In the genomic region with DNA sequence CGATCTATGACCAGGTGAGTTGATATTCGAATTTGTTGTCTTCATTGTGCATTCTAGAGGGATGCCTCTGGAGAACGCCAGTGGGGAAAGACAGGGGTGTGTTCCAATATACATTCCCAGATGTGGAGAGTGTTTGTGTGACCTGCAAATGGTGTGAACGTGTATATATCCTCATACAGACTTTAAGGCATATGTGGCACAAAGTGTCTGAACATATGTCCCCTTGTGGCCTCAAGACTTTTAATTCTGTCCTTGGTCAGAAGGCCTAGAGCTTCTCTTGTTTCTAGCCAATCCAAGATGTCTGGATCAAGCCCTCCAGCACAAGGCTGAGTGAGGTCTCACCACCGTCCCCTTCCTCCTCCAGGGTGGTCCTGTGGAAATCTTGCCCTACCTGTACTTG, we compare ENCODE assay signal across 9 mouse cellular contexts. TPM values are rescaled to one million over a fixed set of nuclear protein-coding genes. Genes with fewer than 3 reads are reported as not detected.
DNase-seq lines count a peak whose midpoint lies in the region; ATAC-seq and TF ChIP-seq lines count a peak whose summit lies in the region.
"Had no signal": no experiment of that assay in that cellular context is flagged by ENCODE, and none has a peak within 500 bp of the region (broad histone marks: within the 10 kb centered on the region; RNA-seq: fewer than 3 reads in every experiment).

No protein-coding gene starts in this region.

- H3K4me2 ChIP-seq in lung, embryonic 16.5 days (ENCODE audit: low read depth, low read length): peak overlapping the region; percentile 84
- H3K4me2 ChIP-seq in intestine, postnatal 0 days (replicated peaks; ENCODE audit: low read depth): peak overlapping the region; percentile 90
- peak overlapping the region; percentile 94 for H3K4me2 ChIP-seq in neural tube, embryonic 15.5 days

- ATAC-seq in lung, embryonic 16.5 days (ENCODE audit: low read depth): no peak
- ATAC-seq in intestine, postnatal 0 days: no peak
- ATAC-seq in neural tube, embryonic 15.5 days (ENCODE audit: low FRiP score): no peak

- TF ChIP-seq CTCF in embryonic fibroblast, embryonic 13.5 days (IDR thresholded peaks at IDR 0.05; ENCODE audit: borderline replicate concordance, insufficient read depth, low read length): no peak
- no peak for TF ChIP-seq CTCF in intestine, postnatal 0 days (IDR thresholded peaks at IDR 0.05; ENCODE audit: low read depth)

- intact Hi-C loops in left cerebral cortex, postnatal 14 days (cut with DNase I): no loop called here

- H3K4me1 ChIP-seq in lung, embryonic 16.5 days (replicated peaks; ENCODE audit: control insufficient read depth, insufficient read depth, low read length): peaks cover 3% of the 10 kb centered on the region; the same call in 1 of the 2 replicates
- H3K4me1 ChIP-seq in embryonic fibroblast, embryonic 13.5 days (ENCODE audit: control insufficient read depth, insufficient read depth, low read length): no peaks in the 10 kb centered on the region
- no peaks in the 10 kb centered on the region; the same call in 1 of the 2 replicates for H3K4me1 ChIP-seq in intestine, postnatal 0 days (replicated peaks; ENCODE audit: control insufficient read depth, insufficient read depth, low read length)
- peaks cover 16% of the 10 kb centered on the region for H3K4me1 ChIP-seq in neural tube, embryonic 15.5 days

- H3K9me3 ChIP-seq in lung, embryonic 16.5 days (ENCODE audit: control insufficient read depth, low read length): no peaks in the 10 kb centered on the region
- no peaks in the 10 kb centered on the region for H3K9me3 ChIP-seq in intestine, postnatal 0 days (ENCODE audit: control insufficient read depth)
- H3K9me3 ChIP-seq in neural tube, embryonic 15.5 days (replicated peaks): no peaks in the 10 kb centered on the region

- no peak for TF ChIP-seq POLR2A in embryonic fibroblast, embryonic 13.5 days (IDR thresholded peaks at IDR 0.05; ENCODE audit: low read depth, low read length)

- H3K27ac ChIP-seq in lung, embryonic 16.5 days (ENCODE audit: low read length): no peak overlapping the region
- H3K27ac ChIP-seq in embryonic fibroblast, embryonic 13.5 days (ENCODE audit: insufficient read depth, low read length): no peak overlapping the region
- no peak overlapping the region for H3K27ac ChIP-seq in intestine, postnatal 0 days (ENCODE audit: low read depth, low read length)
- H3K27ac ChIP-seq in neural tube, embryonic 15.5 days (replicated peaks): no peak overlapping the region

- WGBS in lung, embryonic 16.5 days: 33% methylated on average over 5 of the region's 5 CpGs
- WGBS in intestine, postnatal 0 days: 46% methylated on average over 5 of the region's 5 CpGs
- 57% methylated on average over 5 of the region's 5 CpGs for WGBS in neural tube, embryonic 15.5 days

- peak overlapping the region; percentile 56 for H3K4me3 ChIP-seq in lung, embryonic 16.5 days (ENCODE audit: low read length)
- H3K4me3 ChIP-seq in embryonic fibroblast, embryonic 13.5 days (ENCODE audit: insufficient read depth, low read length): peak overlapping the region; percentile 45; the same call in 1 of the 2 replicates
- H3K4me3 ChIP-seq in intestine, postnatal 0 days (ENCODE audit: low read depth, low read length): peak overlapping the region; percentile 56
- peak overlapping the region; percentile 59 for H3K4me3 ChIP-seq in neural tube, embryonic 15.5 days (replicated peaks)

- no peaks in the 10 kb centered on the region for H3K36me3 ChIP-seq in lung, embryonic 16.5 days (ENCODE audit: control insufficient read depth, insufficient read depth, low read length)
- H3K36me3 ChIP-seq in intestine, postnatal 0 days (ENCODE audit: control insufficient read depth, insufficient read depth): no peaks in the 10 kb centered on the region
- H3K36me3 ChIP-seq in neural tube, embryonic 15.5 days: no peaks in the 10 kb centered on the region

- peak overlapping the region; percentile 66 for H3K9ac ChIP-seq in lung, embryonic 16.5 days (ENCODE audit: low read length)
- H3K9ac ChIP-seq in intestine, postnatal 0 days (ENCODE audit: low read depth, low read length): no peak overlapping the region
- peak overlapping the region; percentile 65 for H3K9ac ChIP-seq in neural tube, embryonic 15.5 days (replicated peaks)

- peaks cover 15% of the 10 kb centered on the region for H3K27me3 ChIP-seq in lung, embryonic 16.5 days (ENCODE audit: control insufficient read depth, insufficient read depth, low read depth, low read length)
- H3K27me3 ChIP-seq in intestine, postnatal 0 days (replicated peaks; ENCODE audit: control insufficient read depth, insufficient read depth, low read length): peaks cover 16% of the 10 kb centered on the region
- peaks cover 39% of the 10 kb centered on the region for H3K27me3 ChIP-seq in neural tube, embryonic 15.5 days (replicated peaks)

- DNase-seq in lung, postnatal 4 days: no peak
- no peak for DNase-seq in left cerebral cortex, postnatal 14 days (ENCODE audit: low spot score in 2 of 2)
- no peak for DNase-seq in left cerebral cortex, adult 18-20 months (ENCODE audit: low spot score in 2 of 2)
- DNase-seq in cerebellum, postnatal 25 days: no peak

RNA-seq across cellular contexts. Expression of gene Dusp2, which starts 0.9 kb away (rescaled TPM):
- 6.1 and 6.2 TPM in 2 replicates for polyA plus RNA-seq in lung, embryonic 16.5 days (2015; fragmentation: Nextera tagmentation; extraction: Ambion mirVana)
- not detected in 2 replicates for polyA plus RNA-seq in embryonic fibroblast, embryonic 13.5 days (2011; ENCODE audit: insufficient read length, low read depth, missing spikeins)
- 3.7 and 4.4 TPM in 2 replicates for polyA plus RNA-seq in intestine, postnatal 0 days (2015; fragmentation: Nextera tagmentation; extraction: Ambion mirVana)
- 18.2 and 23.1 TPM in 2 replicates for polyA plus RNA-seq in neural tube, embryonic 15.5 days (2015; fragmentation: Nextera tagmentation; extraction: Ambion mirVana)
- total RNA-seq in left cerebral cortex, postnatal 14 days (2021): 1 to 10 TPM; 2.8 to 4.1 TPM
- total RNA-seq in left cerebral cortex, adult 18-20 months (2021): 1 to 10 TPM; 2.1 to 2.6 TPM

RNA-seq across cellular contexts. Expression of gene Astl, which starts 1.6 kb away (rescaled TPM):
- not detected in 2 replicates for polyA plus RNA-seq in lung, embryonic 16.5 days (2015; fragmentation: Nextera tagmentation; extraction: Ambion mirVana)
- not detected in 2 replicates for polyA plus RNA-seq in embryonic fibroblast, embryonic 13.5 days (2011; ENCODE audit: insufficient read length, low read depth, missing spikeins)
- not detected in 2 replicates for polyA plus RNA-seq in intestine, postnatal 0 days (2015; fragmentation: Nextera tagmentation; extraction: Ambion mirVana)
- not detected in 2 replicates for polyA plus RNA-seq in neural tube, embryonic 15.5 days (2015; fragmentation: Nextera tagmentation; extraction: Ambion mirVana)
- total RNA-seq in left cerebral cortex, postnatal 14 days (2021): not detected
- not detected for total RNA-seq in left cerebral cortex, adult 18-20 months (2021)
- total RNA-seq: layer of hippocampus, postnatal 36 days had no signal

RNA-seq across cellular contexts. Expression of gene Adra2b, which starts 26.1 kb away (rescaled TPM):
- 0.30 and 0.50 TPM in 2 replicates for polyA plus RNA-seq in lung, embryonic 16.5 days (2015; fragmentation: Nextera tagmentation; extraction: Ambion mirVana)
- not detected in 2 replicates for polyA plus RNA-seq in embryonic fibroblast, embryonic 13.5 days (2011; ENCODE audit: insufficient read length, low read depth, missing spikeins)
- polyA plus RNA-seq in intestine, postnatal 0 days (2015; fragmentation: Nextera tagmentation; extraction: Ambion mirVana): 1.3 and 1.4 TPM in 2 replicates
- 0.60 and 0.72 TPM in 2 replicates for polyA plus RNA-seq in neural tube, embryonic 15.5 days (2015; fragmentation: Nextera tagmentation; extraction: Ambion mirVana)
- under 1 TPM; 0.42 to 0.46 TPM for total RNA-seq in left cerebral cortex, postnatal 14 days (2021)
- total RNA-seq in left cerebral cortex, adult 18-20 months (2021): 1 to 10 TPM in 1 of 2 experiments, under 1 TPM in 1; 0.60 to 1.0 TPM
